Mouse (Mus musculus) left cerebral cortex, adult 8-10 months (tissue): ENCODE data around the gene Psma1. TPM values are rescaled to one million over a fixed set of nuclear protein-coding genes. Genes with fewer than 3 reads are reported as not detected.

Source experiments
- DNase-seq, 2 experiments: peaks; one replicate each; pipeline ENCODE4 v3.0.0; 2022; ENCODE audit warnings: low spot score in 2 of 2
- total RNA-seq, 4 experiments: library from RNA; stranded (reverse); gene quantifications; 2 replicates each; pipeline ENCODE4 v1.2.4; 2022

The Psma1 gene
- total RNA-seq: 100 to 1,000 TPM; 112 to 121 (median 117) TPM

DNA sequence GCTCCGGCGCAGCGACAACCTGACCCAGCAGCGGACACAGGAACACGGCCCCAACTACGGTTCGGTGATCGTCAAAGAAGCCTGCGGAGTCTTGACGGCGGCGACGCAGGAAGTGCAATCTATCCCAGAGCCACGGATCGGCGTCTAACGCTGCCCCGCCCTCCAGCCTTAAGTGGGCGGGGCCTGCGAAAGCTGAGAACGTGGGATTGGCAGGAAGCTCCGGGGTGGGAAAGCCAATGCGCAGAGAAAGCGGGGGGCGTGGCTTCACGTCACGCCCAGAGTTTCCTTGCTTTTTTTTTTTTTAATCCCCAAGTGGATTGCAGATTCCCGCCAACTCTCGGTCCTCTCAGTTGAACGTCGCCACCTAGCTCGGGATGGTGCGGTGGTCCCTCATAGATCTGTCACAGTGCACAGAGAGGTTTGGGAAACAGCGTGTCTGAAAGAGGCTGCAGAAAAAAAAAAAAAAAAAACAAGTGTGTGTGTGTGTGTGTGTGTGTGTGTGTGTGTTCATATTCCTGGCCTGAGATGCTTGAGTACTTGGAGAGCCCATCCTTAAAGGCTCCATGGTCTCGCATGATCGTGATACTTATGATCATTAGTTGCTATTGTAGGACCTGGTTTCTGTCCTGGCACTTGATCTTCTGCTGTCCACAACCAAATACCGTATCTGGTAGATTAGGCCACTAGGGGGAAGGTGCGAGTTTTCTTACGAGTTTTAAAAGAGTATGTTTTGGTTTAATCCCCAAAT is at the start of gene Psma1:
TSS of gene Psma1 (minus strand) at position 114 of the 748 bp plus-strand sequence.
- DNase-seq: peak; percentile 96

DNA sequence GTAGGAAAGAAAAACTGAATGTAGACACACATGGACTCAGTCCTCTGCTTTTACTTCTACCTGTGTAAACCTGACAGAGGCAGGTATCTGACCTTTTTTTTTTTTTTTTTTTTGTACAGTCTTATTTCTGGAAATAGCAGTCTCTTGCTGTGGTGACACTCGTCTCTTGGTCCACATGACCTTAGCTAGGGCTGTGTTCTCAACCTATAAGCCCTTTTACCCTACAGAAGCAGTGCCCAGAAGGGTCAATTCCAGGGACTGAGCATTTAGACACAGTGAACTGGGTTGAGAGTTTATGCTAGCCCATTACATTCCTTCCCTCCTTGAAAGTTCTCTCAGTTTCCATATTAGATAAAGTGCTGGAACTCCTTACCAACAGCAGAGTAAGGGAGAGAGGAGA is 47.6 kb upstream of the Psma1 start:
- no peak for DNase-seq

DNA sequence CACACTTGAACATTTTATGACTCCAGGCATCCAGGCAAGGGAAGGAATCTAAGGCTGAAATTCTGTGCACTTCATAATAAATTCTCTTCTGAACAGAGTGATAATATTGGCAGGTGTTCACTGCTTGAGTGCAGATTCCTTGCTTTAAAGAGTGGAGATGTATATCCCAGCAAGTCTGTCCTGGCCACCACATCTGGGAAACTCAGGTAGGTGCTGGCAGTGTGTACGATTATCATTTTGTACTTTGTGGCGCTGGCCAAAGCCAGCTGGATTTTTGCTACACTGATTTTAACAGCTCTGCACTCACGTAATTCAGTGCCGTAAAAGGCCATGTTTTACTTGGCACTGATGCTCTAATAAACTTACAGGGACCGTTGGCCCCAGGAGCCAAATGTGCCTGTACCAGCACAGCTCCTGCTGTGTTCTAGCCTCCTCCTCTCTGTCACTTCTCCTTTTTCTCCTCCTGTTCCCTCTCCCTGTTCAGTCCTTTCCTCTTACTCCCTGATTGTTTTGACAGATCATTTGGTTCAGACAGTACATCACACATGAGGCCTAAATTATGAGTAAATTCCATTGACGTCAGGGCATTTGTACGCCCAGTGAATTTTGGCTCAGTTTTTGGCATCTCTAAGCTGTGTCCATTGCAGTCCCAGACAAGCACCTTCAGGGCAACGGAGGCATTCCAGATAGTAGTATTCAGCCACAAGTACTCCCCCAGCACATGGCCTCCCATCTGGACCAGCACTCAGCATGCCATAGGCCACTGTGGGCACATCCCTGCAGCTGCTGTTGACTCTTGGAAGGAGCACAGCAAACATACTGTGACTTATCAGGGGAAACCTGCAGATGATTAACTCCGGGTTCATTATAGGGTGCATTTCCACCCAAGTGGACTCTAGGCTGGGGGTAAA is 46.9 kb upstream of the Psma1 start:
- no peak for DNase-seq

DNA sequence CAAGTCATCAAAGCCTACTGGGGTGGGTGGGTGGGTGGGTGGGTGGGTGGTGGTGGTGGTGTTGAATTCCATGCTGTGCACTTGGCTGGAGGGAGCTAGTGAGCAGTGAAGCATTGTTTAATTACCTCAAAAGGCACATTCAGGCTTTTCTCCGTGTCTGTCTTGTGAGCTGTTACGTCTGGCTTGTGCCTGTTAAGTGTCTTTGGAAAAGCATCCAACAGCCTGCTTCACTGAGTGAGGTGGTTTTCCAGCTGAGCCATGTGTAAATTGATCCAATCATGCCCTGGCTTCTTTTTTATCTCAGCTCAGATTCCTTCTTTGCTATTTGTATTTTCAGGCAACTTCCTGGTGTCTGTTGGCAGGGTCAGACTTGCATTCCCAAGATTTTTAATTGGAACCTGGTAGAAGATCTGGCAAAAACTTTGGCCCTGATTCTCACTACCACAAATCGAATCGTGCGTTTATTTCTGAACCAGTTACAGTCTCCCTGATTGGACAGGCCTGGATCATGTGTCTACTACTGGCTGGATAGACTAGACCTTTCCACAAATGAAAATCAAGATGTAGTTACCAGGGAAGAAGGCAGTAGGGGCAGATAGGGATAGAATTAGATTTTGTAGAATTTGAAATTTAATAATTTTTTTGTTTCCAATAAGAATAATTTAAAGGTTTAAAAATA is 45.9 kb upstream of the Psma1 start:
- DNase-seq: no peak

DNA sequence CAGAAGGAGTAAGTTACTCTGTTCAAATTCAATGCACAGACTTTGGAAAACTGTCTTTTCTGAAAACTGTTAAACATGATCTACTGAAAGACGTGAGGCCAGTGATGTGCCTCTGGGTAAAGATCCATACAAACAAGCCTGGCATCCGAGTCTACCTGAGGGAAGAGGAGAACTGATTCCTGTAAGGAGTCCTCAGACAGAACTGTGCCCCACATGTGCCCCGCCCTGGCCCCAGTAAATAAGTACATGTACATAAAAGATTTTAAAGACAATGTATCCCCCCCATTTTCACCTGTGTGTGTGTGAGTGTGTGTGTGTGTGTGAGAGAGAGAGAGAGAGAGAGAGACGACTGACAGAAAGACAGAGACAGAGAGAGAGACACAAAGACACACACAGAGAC is 42.0 kb upstream of the Psma1 start:
- no peak for DNase-seq

DNA sequence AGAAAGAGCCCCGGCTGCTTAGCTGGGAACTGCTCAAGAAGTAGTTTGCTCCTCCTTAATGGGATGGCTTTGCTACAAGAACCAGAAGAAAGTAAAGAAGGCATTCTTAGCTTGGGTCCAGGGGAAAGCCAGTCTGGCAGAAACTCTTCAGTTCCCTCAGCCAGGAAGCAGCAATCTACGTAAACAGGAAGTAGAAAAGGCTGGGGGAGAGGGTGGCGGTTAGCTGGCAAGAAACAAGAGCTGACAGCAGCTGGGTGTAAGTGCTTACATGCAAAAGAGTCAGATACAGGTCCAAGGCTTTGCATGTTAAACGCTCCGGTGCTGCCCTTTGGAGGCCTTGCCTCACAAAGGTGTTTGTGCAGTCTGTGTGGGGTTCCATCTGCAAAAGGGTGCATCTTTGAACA is 41.5 kb upstream of the Psma1 start:
- DNase-seq: peak in 1 of 2 experiments; percentile 24

DNA sequence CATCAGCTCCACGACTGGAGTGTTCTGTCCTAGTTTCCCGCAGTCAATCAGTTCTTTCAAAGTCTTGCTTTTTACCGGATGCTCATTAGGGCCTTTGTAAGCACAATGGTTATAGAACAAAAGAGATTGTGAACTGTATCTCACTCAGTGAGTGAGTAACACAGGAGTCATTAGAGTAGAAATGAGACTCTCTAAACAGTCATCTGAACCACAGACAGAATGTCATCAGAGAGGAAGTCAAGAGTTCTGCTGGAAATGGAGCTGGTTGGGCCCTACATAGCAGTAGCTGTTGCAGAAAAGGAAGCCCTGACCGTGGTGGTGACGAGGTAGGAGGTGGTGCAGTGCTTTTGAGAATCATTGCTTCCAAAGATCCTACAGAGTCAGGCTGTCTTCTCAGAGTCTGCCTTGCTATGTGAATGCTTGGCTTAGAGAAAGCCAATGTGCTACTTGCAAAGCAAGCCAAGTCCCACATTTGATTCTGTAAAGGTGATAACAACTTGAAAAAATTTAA is 40.5 kb upstream of the Psma1 start:
- DNase-seq: peak in 1 of 2 experiments; percentile 37

DNA sequence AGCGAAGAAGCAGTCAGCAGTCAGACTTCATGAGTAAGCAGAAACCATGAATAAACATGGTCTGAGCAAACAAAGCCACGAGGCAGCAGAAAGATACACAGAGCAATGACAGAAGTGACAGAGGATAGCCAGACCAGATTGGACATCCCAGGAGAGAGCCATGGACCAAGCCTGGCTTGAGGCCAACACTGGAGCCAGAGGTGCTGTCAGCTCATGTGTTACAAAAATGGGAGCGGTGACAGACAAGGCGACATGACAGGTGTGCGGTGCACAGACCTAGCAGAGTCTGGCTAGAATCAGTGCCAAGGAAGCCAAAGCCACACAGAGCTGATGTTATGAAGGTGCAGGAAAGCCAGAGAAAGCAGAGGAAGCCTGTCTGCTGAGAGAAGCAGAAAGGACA is 35.3 kb upstream of the Psma1 start:
- no peak for DNase-seq

DNA sequence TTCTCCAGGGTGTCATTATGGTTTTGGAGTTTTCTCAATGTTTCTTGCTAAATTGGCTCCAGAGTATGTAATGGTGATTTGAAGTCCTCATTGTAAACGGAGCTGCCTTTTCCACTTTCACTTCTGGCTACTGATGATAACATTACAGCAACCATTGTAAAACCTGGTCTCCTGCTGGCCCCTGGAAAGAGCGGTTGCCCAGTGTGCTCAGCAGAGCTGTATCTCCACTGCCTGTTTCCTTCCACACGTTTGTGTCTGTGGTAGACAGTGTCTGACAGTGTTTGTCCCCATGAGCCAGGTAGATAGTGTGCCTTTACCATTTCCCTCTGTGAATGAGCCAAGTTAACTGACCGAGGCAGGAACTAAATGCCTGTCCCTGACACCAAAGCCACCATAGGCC is 33.1 kb upstream of the Psma1 start:
- no peak for DNase-seq

DNA sequence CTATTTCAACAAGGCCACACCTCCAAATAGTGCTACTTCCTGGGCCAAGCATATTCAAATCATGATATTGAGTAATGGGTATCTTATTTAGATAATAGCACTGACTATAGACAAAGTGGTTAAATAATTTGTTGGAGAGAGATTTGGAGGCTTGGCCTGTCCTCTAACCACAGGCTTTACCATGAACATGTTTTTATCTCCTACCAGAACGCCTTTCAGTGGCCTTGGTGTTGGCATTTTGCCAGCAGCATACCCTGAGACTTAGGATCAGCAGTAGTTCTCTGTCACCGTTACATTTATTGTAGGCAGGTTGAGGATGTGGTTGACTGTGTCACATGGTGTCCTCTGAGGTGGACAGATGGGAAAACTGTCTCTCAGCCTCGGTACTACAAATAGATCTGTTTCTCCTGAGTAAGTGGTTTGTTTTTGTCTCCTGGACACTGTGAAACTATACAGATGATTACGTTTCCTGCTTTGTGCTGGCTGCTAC is 25.4 kb upstream of the Psma1 start:
- peak in 1 of 2 experiments; percentile 24 for DNase-seq

DNA sequence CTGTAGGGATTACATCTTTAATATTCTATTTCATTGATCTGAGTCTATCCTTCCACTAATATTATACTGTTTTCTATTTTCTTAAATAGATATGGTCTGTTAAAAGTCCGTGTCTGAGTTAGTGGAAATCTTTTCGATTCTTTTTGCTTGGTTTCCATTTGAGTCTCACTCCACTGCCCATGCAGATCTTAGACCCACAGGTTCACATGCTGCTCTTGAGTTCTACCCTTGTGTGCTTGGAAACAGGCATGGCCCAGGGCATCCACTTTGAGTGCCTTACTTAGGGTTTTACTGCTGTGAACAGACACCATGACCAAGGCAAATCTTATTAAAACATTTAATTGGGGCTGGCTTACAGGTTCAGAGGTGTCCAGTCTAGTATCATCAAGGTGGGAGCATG is 24.9 kb upstream of the Psma1 start:
- DNase-seq: no peak

DNA sequence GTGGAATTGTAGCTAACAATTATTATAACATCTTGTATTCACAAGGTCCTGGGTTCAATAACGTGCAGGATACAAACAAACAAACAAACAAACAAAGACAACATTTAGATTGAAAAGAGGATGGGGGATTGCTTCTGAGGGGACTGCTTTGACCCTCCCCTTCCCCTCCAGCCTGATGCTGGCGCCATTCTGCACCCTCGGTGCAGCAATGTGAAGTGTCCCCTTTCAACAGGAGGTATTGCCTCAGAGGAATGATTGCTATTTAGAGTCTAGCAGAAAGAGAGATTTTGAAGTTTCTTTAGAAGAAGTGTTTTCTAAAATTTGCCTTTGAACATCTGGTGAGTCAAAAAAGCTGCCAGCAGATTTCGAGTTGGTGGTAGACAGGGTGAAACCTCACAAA is 23.3 kb upstream of the Psma1 start:
- DNase-seq: no peak

DNA sequence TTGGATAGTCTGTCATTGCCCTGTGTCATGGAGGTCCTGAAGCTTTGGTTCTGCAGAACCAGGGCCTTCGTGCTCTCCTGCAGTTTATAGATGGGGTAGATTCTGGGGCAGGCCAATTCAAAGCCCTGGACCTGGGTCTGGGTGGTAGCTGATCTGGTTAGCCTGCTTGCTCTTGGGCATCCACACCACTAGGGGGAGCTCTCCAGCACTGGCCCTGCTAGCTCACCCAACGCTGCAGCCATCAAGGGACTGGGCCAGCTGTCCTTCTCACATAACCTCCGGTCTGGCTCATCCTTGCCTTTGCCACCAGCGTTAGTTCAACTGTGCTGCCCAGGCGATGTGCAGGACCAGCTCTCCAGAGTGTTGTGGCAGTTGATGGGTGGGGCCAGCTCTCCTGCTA is 18.8 kb upstream of the Psma1 start:
- no peak for DNase-seq

DNA sequence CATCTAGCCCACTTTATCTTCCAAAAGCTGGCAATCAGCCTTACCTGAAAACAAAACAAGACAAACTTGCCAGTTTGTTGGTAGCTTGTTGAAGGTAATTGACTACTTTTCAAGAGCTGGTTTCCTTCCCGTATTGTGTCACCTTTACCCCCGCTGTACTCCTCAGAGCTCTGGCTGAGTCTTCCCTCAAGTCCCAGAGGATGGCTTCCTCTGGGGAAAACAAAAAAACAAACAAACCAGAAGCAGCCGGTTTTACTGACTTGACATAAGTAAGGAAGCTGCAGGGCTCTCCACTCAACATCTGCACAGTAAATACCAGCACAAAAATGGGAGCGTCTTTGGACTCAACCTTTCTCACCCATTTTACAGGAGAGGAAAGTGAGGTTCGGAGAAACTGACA is 18.0 kb upstream of the Psma1 start:
- DNase-seq: no peak

DNA sequence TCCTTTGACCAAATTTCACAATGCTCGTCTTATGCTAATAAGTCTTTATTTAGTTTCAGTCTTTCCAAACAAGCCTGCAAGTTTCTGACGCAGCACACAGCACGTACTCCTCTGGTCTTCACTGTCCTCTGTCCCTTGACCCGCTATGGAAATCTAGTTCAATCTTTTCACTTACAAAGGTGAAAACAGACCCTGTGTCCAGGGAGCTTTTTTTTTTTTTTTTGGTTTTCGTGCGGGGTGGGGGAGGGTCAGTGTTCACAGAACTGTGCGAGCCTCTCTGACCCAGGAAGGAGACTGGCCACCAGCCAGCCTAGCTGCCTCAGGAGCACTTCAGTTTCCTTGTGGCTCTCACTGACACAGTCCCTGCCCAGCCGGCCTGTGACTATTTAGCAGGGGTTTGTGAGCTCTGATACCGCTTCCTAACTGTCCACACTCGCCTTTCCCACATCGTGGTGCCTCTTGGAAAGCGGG is 16.6 kb upstream of the Psma1 start:
- DNase-seq: peak in 1 of 2 experiments; percentile 24

DNA sequence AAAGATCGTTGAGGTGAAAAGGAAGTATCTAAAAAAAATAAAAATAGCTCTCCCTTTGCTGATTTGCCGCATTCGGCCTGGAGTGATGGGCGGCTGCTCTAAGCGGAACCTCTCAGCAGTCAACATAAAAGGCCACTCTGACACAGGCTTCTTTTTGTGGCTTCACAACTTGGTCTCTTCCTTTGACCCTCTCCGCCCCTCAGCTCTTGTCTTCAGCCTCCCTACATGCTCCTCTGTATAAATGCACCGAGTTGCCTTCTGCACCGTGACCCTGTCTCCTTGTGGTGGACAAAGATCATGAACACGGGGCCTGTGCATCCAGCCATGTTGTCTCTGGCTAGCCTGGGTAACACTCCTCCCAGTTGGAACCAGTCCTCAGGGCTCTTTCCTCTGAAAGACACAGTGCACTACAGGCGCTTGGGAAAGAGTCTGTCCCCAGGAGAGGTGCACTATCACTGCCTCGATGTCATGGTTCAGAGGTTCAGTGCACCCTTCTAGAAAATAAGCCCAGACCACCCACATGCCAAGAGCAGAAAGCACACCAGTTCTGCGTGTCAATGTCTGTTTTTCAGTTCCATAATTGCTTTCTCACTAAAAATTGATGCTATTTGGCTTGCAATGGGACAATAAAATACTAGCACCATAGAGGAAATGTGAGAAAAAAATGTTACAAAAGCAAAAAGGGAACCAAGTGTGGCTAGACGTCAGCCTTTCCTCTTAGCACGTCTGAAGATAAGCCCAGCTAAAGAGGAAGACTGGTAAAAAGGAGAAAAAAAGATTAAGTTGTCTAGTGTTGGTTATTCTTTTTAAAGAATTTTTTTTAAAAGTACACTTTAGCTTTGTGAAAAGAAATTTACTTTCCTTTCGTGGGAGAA is 15.8 kb upstream of the Psma1 start:
- no peak for DNase-seq

DNA sequence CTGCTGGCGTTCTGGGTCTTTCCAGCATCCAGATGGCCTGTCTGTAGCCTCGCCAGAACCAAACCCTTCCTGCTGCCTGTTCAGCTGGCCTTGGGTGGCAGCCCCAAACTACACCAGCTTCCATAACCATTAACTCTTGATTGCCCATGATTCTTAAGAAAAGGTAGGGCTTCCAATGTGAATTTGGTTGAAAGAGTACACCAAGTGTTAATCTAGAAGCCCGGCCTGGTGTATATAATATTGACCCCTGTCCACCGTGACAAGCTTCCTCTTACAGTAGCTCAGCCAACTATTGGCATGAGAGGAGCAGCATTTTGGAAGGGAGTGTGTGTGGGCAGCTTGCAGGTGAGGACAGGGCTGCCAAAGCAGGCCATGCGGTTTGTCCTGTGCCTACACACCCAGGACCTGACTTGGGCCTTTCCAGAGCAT is 14.2 kb upstream of the Psma1 start:
- no peak for DNase-seq

DNA sequence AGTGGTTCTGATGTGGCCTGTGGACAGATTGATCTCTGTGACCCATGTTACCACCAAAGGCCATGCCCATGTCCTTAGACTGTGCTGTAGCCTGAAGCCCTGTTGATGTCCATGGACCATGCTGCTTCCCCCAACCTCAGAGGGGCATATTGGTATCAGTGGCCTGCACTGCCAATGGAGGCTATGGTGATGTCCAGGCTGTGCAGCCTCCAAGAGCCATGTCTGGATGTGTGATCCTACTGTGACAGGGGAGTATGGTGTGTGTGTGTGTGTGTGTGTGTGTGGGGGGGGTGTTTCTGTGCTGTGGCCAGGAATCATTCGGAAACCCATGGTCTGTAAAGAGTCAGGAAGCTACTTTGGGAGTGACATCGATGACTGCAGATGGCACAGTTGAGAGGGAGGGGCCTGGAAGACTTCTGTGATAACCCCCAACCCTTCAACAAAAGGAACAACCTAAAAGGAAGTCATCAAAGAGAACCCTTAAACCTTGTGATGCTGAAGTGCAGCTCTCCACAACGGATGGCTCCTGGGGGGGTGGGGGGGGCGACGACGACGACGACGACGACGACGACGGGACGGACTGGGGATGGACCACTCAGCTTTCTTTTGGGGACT is 8.5 kb upstream of the Psma1 start:
- no peak for DNase-seq

DNA sequence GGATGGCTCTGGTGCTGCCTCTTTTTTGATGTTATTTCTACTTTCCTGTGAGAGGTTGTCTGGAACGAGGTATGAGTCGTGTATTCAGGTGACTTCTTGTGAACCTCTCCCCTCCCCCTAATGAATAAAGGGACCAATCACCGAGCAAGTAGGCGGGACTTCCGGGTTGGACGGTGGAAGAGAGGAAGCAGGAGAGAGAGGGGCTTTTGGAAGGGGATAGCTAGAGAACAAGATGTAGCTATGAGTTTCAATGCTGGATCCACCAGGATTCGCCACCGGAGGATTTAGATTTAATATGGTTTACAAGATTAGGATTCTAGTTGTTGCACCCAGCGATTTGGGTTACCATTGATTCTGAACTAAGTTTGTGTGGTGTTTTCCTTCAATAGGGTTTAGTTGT is 7.1 kb upstream of the Psma1 start:
- no peak for DNase-seq

DNA sequence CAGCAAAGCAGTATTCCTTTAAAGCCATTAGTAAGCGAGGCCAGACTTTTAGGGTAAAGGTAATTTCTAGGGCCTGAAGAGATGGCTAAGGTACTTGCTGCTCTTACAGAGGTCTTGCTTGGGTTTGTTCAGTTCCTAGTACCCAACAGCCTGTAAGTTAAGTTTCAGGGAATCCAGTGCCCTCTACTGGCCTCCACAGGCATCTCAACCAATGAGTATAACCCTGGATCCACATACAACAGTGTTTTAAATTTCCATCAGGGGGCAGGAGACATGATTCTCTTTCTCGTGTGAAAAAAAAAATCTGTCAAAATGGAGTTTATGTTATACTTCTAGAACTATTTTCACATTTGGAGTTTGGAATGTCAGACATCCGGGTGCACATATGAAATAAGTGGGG is 5.8 kb upstream of the Psma1 start:
- no peak for DNase-seq
